Mouse (Mus musculus) telencephalon, adult 2 months (tissue): Measurements from ENCODE around the gene Mdp1.
A peak's percentile ranks its signal among the peaks of the same experiment; 100 is the strongest.

Experiments used
- DNase-seq: peaks from one replicate; pipeline ENCODE4 v3.0.0-alpha.2; 2011; ENCODE audit warnings: low read depth, low spot score

Mdp1 gene

DNA sequence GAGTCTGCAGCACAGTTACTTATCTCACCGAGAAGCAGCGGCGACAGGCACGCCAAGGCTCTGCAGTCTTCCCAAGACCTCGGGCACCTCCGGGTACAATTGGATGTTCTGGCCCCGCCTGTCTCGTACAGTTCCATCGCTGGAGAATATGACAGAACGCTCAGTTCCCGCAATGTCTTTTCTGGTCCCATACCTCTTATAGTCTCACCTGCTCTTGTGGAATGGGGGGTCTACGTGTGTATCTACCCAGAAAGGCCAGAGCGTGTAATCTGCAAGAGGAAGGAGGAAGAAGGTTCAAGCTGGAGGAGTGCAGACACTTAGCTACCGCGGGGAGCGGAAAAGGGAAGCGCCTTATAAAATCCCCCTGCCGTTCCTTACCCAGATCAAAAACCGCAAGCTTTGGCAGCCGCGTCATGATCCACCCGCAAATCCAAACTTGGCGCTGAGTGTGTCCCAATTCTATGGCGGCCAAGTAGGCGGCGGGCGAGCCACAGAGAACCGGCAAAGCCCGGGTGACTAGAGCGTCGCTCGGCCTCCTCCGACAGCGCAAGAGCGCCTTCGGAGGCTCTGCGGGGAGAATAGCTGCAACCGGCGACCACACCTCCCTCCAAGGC is at the start of gene Mdp1:
Gene Mdp1 (minus strand): TSS at position 549 of the 614 bp plus-strand sequence.
- peak; percentile 89 for DNase-seq

DNA sequence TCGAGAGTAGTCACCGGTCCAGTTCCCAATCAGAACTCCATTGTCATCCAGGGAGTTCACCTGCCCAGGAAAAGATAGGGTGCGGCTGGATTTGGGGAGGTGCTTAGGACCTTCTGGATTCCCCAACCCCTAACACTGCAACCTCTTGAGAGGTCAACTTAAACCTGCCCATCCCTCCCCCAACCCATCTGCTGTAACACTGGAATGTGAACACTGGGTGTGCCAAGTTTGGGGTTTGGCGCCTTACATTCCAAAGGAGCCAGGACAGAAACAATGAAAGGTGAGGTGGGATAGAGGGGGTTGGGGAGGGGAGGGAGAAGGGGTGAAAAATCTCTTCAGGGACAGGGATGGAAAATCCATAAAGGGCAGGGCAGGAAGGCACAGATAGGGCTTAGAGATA is 49.2 kb upstream of the Mdp1 start:
- no peak for DNase-seq

- no peak for DNase-seq
Measured at GRCm38 (mm10) chr14:55707397-55707796, 47.1 kb upstream of the Mdp1 start.

DNA sequence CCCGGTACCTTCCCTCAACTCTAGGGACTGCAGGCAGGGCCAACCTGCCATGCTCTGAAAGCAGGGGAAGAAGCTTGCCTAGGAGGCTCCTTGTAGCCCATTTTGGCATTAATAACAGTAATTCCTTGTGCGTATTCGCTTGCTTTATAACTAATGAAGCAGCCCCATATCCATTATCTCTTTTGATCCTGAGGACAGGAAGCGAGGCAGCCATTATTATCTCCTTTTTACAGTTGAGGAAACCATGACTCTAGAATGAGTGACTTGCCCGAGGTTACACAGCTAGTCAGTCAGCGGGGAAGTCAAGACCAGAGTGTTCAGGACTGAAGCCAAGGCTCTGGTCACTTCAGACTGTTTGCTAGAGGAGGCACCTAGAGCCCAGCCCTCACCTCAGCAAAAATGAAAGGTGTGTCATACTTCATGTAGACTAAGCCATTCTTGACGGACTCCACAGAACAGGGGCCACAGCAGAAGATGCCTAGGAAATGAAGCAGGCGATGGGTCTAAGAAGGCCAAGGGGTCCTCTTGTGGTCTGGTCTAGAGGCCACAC is 45.8 kb upstream of the Mdp1 start:
- DNase-seq, result no peak

DNA sequence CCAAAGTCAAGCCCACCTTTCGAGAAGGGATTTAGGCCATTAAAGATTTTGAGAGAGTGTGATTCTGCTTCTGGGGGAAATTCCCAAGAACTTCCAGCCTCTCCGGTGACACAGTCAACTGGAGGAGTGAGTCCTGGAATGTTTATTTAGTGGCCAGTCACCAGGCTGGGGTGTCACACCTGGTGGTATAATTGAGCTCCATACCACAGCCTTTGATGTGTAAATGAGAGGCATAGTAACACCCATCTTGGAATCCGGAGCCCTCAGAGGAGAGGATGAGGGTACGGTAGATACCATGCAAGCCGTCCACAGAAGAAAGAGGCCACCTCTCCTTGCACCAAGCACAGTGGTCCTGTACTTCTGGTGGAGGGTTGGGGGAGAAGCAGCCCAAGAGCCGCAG is 42.5 kb upstream of the Mdp1 start:
- no peak for DNase-seq

GRCm38 (mm10) chr14:55701131-55701530 is 40.8 kb upstream of the Mdp1 start:
- DNase-seq, result no peak

GRCm38 (mm10) chr14:55697226-55697625 is 36.9 kb upstream of the Mdp1 start:
- DNase-seq, result no peak

- DNase-seq, result no peak
Measured at GRCm38 (mm10) chr14:55689433-55689832, 29.1 kb upstream of the Mdp1 start.

- no peak for DNase-seq
Measured at GRCm38 (mm10) chr14:55682118-55682493, 21.8 kb upstream of the Mdp1 start.

- peak; percentile 97 for DNase-seq
Measured at GRCm38 (mm10) chr14:55681160-55682117, 21.1 kb upstream of the Mdp1 start, which contains the start of gene Tinf2. Tinf2 (minus strand) TSS chr14:55681820.

DNA sequence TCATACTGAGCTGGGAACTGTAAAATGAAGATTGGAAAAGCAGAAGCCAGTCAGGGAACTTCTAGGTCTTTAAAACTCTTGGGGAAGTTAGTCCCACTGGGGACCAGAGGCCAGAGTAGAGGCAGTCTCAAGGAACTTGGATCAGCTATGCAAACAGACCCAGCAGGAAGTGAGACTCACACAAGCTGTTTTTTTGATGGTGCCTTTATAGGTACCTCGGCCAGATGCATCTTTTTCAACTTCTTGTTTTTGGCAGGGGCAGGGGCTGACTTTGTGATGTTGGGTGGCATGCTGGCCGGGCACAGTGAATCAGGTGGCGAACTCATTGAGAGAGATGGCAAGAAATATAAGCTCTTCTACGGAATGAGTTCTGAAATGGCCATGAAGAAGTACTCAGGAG is 17.3 kb upstream of the Mdp1 start:
- DNase-seq, result no peak

DNA sequence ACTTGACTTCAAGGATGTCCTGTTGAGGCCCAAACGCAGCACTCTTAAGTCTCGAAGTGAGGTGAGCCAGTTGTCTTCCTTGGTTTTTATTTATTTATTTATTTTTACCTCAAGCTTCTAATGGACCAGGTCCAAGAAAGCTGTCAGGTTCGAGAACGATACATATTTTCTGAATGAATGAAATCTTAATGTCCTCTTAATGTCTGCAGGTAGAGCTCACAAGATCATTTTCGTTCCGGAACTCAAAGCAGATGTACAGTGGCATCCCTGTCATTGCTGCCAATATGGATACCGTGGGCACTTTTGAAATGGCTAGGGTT is 12.4 kb upstream of the Mdp1 start:
- no peak for DNase-seq

- DNase-seq, result peak; percentile 99
Measured at GRCm38 (mm10) chr14:55671833-55672740, 11.8 kb upstream of the Mdp1 start, which contains the start of the genes Gmpr2 and Nedd8. Gmpr2 (plus strand) TSS chr14:55671941. Nedd8 (minus strand) TSS chr14:55672124.

GRCm38 (mm10) chr14:55671486-55671832 is 11.2 kb upstream of the Mdp1 start:
- no peak for DNase-seq

DNA sequence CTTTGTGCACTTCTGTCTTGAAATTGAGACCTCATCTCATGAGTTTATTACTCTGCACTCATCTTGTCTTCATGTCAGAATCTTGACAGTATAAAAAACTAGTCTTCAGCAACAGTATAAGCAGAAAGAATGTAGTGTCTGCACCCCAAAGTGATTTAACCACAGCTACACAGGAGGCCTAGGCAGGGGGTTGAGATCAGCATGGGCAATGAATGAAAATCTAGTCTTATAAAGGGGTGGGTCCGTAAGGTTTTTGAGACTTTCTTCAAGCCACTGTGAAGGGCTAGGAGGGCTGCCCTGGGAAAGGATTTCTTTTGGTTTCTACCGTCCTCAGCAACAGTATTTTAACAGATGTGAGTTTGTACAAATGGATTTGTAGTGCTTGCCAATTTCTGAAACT is 328 bp upstream of the Mdp1 start:
- DNase-seq, result no peak

DNA sequence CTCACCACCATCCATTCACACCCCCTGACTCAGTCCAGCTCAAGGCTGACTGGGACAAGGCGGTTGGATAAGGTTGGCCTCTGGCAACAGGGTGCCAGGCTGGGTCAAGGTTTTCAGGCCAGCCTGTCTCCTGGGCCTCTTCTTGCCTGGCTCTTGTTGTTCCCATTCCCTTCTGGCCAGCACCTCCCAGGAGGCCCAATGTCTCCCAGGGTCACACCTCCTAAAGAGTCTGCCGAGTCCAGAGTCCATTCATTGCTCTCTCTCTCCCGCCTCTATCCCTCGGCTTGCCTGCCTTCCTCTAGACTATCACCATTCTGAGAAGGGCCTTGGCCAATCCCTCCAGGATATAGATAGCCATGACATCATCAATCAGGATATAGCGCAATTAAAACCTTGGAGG is 2.3 kb downstream of the Mdp1 start:
- DNase-seq, result no peak

GRCm38 (mm10) chr14:55656935-55657334 is 3.4 kb downstream of the Mdp1 start:
- no peak for DNase-seq

GRCm38 (mm10) chr14:55651528-55651927 is 8.8 kb downstream of the Mdp1 start:
- DNase-seq, result no peak

GRCm38 (mm10) chr14:55649884-55650283 is 10.4 kb downstream of the Mdp1 start, which contains the start of gene Tssk4:
Tssk4 (plus strand) TSS chr14:55650184.
- no peak for DNase-seq

- DNase-seq, result no peak
Measured at GRCm38 (mm10) chr14:55644261-55644888, 15.9 kb downstream of the Mdp1 start.
